Mouse (Mus musculus) stomach, embryonic 15.5 days (tissue): Measurements from ENCODE around the gene Rhno1. TPM values are rescaled to one million over a fixed set of nuclear protein-coding genes. Genes with fewer than 3 reads are reported as not detected.
A peak's percentile ranks its signal among the peaks of the same experiment; 100 is the strongest.
"Not testable (repeated sequence)": the region's sequence is repeated elsewhere in the genome, so short reads cannot be mapped to it uniquely, and the experiment has no call there.

ENCODE experiments used
- ATAC-seq: fragments of 200-750 bp; cut with Nextera tagmentation; 2 replicates; pipeline ENCODE4 v1.8.0; 2017; ENCODE audit warnings: low read depth, moderate number of reproducible peaks, moderate TSS enrichment; ENCODE audit not compliant: insufficient read depth, low FRiP score
- H3K27ac ChIP-seq: fragments of 300-500 bp; sonication (generic); 2 replicates; pipeline ENCODE4 v1.5.1; 2015; ENCODE audit warnings: mild to moderate bottlenecking, inconsistent platforms
- H3K27me3 ChIP-seq: fragments of 300-500 bp; sonication (generic); replicated peaks from 2 replicates; pipeline ENCODE4 v1.6.1; 2015; ENCODE audit warnings: inconsistent platforms
- H3K36me3 ChIP-seq: fragments of 300-500 bp; sonication (generic); 2 replicates; pipeline ENCODE4 v1.6.1; 2015; ENCODE audit warnings: inconsistent platforms
- H3K4me1 ChIP-seq: fragments of 300-500 bp; sonication (generic); 2 replicates; pipeline ENCODE4 v1.6.1; 2015; ENCODE audit warnings: inconsistent platforms
- H3K4me2 ChIP-seq: fragments of 300-500 bp; sonication (generic); 2 replicates; pipeline ENCODE4 v1.6.1; 2015; ENCODE audit warnings: mild to moderate bottlenecking, inconsistent platforms
- H3K4me3 ChIP-seq: fragments of 300-500 bp; sonication (generic); replicated peaks from 2 replicates; pipeline ENCODE4 v1.5.1; 2015; ENCODE audit warnings: inconsistent platforms
- H3K9ac ChIP-seq: fragments of 300-500 bp; sonication (generic); 2 replicates; pipeline ENCODE4 v1.6.1; 2015; ENCODE audit warnings: inconsistent platforms
- H3K9me3 ChIP-seq: fragments of 300-500 bp; sonication (generic); 2 replicates; pipeline ENCODE4 v1.6.1; 2016; ENCODE audit warnings: inconsistent platforms
- WGBS: fragments of 180-500 bp; shearing (Covaris S2); methylation state at CpG from one replicate; pipeline ENCODE4 v1.1.7; 2015; 5-methylcytosine and 5-hydroxymethylcytosine counted together
- polyA plus RNA-seq: library from polyadenylated mRNA; unstranded; fragments of >200 nt; fragmentation: Nextera tagmentation; extraction: Ambion mirVana; gene quantifications from 2 replicates; pipeline ENCODE4 v1.2.1, GENCODE M21; 2015

Rhno1 gene
- polyA plus RNA-seq, 1 experiment from 2014 or later, result 96.8 TPM

DNA sequence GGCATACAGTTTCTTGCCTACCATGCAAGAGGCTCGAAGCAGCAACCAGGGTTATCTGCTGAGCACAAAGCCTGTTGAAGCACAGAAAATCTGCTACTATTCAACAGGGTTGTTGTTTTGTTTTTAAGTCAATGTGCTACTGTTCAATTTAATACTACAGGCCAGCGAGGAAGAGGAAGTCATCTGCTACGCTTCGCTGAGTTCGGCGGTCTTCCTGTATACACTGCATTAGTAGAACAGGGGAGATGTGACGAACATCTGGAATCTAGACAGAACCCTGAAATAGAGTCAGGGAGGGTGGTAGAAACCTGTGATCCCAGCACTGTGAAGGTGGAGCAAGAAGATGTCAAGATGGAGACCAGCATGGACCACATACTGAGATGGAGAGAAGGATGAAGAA is 21.0 kb upstream of the Rhno1 start:
- H3K9me3 ChIP-seq, result no peaks in the 10 kb centered on the region
- ATAC-seq, result no peak
- H3K27ac ChIP-seq, result no peak overlapping the region
- no peak overlapping the region for H3K4me2 ChIP-seq
- H3K36me3 ChIP-seq, result no peaks in the 10 kb centered on the region
- H3K4me1 ChIP-seq, result no peaks in the 10 kb centered on the region
- H3K4me3 ChIP-seq, result no peak overlapping the region
- no peak overlapping the region for H3K9ac ChIP-seq
- H3K27me3 ChIP-seq, result no peaks in the 10 kb centered on the region
- WGBS, result 75% methylated on average over 7 of the region's 7 CpGs

DNA sequence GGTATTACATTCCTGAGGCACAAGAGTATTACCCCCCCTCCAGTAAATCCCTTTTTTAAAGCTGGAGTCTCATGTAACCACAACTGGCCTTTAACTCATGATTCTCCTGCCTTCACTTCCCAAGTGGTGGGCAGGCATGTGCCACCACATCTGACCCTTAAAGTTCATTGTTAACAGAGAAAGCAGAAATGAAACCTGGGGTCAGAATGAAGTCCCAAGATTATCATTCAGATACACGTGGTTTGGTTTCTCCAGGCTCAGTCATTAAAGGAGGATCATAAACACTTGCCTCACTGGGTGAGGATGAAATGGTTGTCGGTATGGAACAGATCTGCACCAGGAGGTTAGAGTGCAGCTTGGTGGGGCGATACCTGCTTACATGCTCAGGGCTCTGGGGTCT is 18.5 kb upstream of the Rhno1 start:
- no peak overlapping the region for H3K27ac ChIP-seq
- H3K4me2 ChIP-seq, result no peak overlapping the region
- H3K4me3 ChIP-seq, result no peak overlapping the region
- no peaks in the 10 kb centered on the region for H3K27me3 ChIP-seq
- no peak for ATAC-seq
- H3K36me3 ChIP-seq, result 0 out of 2 replicates have a peak, but pooled peaks cover 3% of the 10 kb centered on the region
- H3K9me3 ChIP-seq, result no peaks in the 10 kb centered on the region
- H3K4me1 ChIP-seq, result no peaks in the 10 kb centered on the region
- 67% methylated on average over 3 of the region's 3 CpGs for WGBS
- H3K9ac ChIP-seq, result no peak overlapping the region

DNA sequence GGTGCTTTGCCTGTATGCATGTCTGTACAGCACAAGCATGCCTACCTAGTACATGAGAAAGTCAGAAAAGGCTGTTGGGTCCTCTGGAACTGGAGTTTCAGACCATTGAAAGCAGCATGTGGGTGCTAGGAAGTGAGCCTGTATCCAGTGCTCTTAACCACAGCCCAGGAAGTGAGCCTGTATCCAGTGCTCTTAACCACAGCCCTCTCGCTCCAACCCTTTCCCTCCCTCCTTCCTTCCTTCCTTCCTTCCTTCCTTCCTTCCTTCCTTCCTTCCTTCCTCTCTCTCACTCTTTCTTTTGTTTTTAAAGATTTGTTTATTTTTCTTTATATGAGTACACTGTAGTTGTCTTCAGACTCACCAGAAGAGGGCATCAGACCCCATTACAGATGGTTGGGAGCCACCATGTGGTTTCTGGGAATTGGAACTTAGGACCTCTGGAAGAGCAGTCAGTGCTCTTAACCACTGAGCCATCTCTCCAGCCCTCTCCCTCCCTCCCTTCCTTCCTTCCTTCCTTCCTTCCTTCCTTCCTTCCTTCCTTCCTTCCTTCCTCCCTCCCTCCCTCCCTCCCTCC is 18.0 kb upstream of the Rhno1 start:
- not testable (repeated sequence) for H3K27ac ChIP-seq, H3K9me3 ChIP-seq, H3K4me2 ChIP-seq, H3K4me3 ChIP-seq, H3K9ac ChIP-seq, H3K27me3 ChIP-seq, ATAC-seq, H3K4me1 ChIP-seq, H3K36me3 ChIP-seq
- WGBS, result 61% methylated on average over 1 of the region's 1 CpGs

DNA sequence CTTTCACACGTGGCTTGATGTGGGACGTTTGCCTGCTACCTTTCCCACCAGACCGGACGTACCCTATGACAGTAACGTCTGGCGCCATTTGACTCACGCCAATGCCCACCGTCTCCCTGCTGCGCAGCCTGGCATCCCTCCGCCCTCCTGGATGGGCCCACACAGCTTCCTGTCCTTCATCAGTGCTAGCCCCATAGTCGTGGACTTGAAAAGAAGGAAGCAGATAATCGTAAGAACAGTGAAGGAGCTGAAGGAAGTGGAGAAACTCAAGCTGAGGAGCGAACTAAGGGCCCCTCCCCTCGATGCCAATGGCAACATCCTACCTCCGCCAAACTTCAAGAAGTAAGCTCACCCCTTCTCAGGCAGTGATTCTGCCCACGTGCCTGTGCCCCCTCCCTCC is 16.9 kb upstream of the Rhno1 start:
- Histone ChIP-seq H3K27me3 (no peaks in the 10 kb centered on the region), H3K9me3 (no peaks in the 10 kb centered on the region), H3K27ac (no peak overlapping the region), H3K9ac (no peak overlapping the region), H3K36me3 (peaks cover 11% of the 10 kb centered on the region; the same call in 1 of the 2 replicates), H3K4me3 (no peak overlapping the region), H3K4me2 (no peak overlapping the region), H3K4me1 (no peaks in the 10 kb centered on the region)
- WGBS, result 82% methylated on average over 16 of the region's 16 CpGs
- no peak for ATAC-seq

DNA sequence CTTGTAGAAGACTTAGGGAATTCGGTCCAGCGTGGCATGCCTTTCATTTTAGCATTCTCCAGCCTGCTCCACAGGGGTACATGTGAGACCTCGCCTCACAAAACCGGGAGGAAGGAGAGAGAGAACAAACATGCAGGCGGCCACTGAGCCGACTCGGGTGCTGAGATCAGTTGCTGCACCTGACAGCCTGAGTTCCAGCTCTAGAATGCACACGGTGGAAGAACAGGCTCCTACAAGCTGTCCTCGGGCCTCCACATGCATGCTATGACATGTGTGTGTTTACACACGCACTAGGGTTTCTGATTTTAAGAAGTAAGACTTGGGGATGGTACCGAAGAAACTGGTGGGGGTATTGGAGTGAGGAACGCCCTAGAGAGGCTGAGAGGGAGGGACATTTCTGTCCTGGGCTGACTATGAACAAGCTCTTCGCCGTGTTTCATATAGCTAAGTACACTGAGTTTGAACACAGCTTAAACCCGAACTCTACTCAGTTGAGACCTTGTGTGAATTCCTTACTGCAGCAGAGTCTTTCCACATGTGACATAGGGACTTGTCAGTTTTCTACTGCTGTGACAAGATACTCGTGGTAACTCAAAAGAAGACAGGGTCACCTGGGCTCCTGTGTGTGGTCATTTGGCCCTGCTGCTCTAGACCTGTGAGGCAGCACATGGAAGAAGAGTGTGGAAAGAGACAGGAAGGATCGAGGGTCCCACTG is 13.8 kb upstream of the Rhno1 start:
- ATAC-seq, result no peak
- Histone ChIP-seq H3K27ac (0 out of 2 replicates have a peak overlapping the region, but pooled peaks have one; percentile 48), H3K9me3 (no peaks in the 10 kb centered on the region), H3K4me2 (no peak overlapping the region), H3K4me1 (no peaks in the 10 kb centered on the region), H3K9ac (no peak overlapping the region), H3K36me3 (peaks cover 41% of the 10 kb centered on the region), H3K4me3 (no peak overlapping the region), H3K27me3 (no peaks in the 10 kb centered on the region)
- 81% methylated on average over 17 of the region's 17 CpGs for WGBS

DNA sequence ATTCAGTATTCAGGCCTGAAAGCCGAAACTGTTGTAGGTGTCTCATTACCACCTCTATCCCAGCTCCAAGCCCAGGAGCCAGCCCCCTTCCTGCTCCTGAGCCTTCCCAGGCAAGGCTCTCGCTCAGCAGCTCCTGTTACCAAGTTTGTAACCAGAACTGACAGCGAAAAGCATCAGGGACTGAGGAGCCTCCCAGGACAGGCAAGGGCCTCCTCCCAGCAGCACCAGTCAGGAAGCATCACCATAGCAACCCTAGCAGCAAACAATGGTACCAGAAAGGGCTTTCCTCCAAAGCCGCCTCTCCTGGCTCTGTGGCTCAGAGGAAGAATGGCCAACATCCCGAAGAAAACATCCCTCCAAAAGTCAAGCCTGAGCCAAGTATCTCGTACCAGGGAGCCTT is 12.5 kb upstream of the Rhno1 start, which contains the start of the genes Tex52 and Gm44596:
Gene Tex52 (plus strand): TSS at position 265 of the 400 bp plus-strand sequence.
Gene Gm44596 (plus strand): TSS at position 312 of the 400 bp plus-strand sequence.
- Histone ChIP-seq H3K4me3 (no peak within 1 kb of the TSS), H3K4me2 (no peak within 1 kb of the TSS), H3K27me3 (no peaks in the 10 kb centered on the region), H3K4me1 (no peaks in the 10 kb centered on the region), H3K9me3 (no peaks in the 10 kb centered on the region), H3K9ac (no peak within 1 kb of the TSS), H3K36me3 (peaks cover 54% of the 10 kb centered on the region), H3K27ac (0 out of 2 replicates have a peak within 1 kb of the TSS, but pooled peaks have one; percentile 48)
- no peak for ATAC-seq
- 50% methylated on average over 6 of the region's 6 CpGs for WGBS

DNA sequence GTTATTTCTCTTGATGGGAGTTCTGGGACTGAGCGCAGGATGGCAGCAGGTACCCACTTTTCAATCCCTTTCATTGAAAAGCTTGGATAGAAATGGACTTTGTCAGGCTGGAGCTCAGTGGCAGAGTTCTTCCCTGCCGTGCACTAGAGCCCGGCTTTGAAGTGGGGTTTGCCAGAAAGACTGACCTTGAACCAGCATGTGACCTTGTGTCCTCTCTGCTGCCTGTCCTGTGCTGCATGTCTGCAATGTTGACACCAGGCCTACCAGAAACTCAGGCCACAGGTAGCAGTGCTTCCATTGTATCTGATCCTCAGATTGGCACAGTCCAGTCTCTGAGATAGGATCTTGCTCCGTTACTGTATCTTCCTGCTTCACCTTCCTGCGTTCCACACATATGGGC is 7.3 kb upstream of the Rhno1 start:
- H3K4me1 ChIP-seq, result no peaks in the 10 kb centered on the region
- H3K27ac ChIP-seq, result no peak overlapping the region
- no peak overlapping the region for H3K4me2 ChIP-seq
- no peak overlapping the region for H3K4me3 ChIP-seq
- ATAC-seq, result no peak
- 88% methylated on average over 5 of the region's 5 CpGs for WGBS
- no peaks in the 10 kb centered on the region for H3K9me3 ChIP-seq
- peaks cover 70% of the 10 kb centered on the region for H3K36me3 ChIP-seq
- no peaks in the 10 kb centered on the region for H3K27me3 ChIP-seq
- no peak overlapping the region for H3K9ac ChIP-seq

DNA sequence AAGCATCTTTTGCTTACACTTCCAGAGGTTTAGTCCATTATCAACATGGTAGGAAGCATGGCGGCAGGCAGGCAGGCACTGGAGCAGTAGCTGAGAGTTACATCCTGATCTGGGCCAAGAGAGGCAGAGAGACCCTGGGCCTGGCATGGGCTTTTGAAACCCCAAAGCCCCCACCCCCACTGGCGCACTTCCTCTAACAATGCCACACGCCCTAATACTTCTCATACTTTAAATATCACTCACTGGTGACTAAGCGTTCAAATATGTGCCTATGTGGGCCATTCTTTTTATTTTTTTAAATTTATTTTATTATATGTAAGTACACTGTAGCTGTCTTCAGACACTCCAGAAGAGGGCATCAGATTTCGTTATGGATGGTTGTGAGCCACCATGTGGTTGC is 3.8 kb upstream of the Rhno1 start:
- Histone ChIP-seq H3K4me3 (no peak overlapping the region), H3K36me3 (peaks cover 36% of the 10 kb centered on the region), H3K27me3 (no peaks in the 10 kb centered on the region), H3K9ac (no peak overlapping the region), H3K4me2 (no peak overlapping the region), H3K4me1 (peaks cover 8% of the 10 kb centered on the region), H3K27ac (no peak overlapping the region), H3K9me3 (no peaks in the 10 kb centered on the region)
- 93% methylated on average over 5 of the region's 5 CpGs for WGBS
- ATAC-seq, result no peak

DNA sequence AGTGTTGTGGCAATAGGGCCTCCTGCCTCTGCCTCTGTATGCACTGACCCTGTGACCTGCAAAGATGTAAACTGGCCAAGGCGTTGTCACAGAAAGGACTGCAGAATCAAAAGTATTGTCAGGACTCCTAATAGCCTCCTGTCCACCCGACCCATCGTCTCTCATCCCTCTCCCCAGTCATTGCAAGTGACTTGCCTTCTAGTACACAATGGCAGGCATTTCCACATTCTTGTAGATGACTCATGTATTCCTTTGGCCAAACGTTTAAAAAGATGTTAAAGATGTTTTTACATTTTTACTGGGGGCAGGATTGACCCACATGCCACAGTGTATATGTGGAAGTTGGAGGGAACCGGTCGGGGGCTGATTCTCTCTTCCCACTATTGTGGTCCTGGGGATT is 2.0 kb upstream of the Rhno1 start:
- H3K27me3 ChIP-seq, result no peaks in the 10 kb centered on the region
- no peak overlapping the region for H3K4me2 ChIP-seq
- ATAC-seq, result no peak
- peaks cover 19% of the 10 kb centered on the region for H3K36me3 ChIP-seq
- peaks cover 14% of the 10 kb centered on the region for H3K4me1 ChIP-seq
- no peak overlapping the region for H3K27ac ChIP-seq
- no peak overlapping the region for H3K4me3 ChIP-seq
- no peak overlapping the region for H3K9ac ChIP-seq
- no peaks in the 10 kb centered on the region for H3K9me3 ChIP-seq
- WGBS, result 67% methylated on average over 6 of the region's 6 CpGs

DNA sequence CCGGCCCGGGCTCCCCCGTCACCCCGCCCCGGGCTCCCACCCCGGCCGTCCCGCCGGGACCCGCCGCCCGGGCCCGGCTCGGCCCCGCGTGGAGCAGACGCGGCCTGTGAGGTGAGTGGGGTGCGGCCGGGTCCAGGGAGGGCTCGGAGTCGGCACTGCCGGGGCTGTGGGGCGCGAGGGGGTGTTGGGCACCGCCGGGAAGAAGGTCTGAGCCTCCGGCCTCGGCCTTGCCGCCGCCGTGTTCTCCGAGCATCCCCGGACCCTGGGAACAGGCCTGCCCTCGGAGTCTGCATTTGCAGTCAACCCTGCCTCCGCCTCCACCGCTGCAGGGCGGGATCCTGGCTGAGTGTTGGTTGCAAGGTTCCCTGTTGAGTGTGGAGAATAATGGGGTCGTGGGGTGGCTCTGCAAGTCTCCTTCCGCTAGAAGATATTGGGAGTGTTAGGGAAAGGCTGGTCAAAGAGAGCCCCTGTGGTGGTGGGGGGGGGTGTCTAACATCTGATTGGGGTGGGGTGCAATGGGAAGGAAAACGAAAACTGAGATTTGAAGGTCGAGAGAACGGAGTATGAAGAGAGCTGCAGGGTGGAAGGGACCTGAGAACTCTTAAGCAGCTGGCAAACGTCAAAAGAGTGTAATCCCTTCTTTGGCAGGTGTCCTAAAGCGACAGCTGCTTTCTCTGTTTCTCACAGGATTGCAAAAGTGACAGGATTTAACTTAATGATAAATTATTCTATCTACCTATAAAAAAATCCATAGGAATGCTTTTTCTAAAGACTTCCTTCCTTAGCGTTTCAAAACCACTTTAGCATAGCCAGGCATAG is 505 bp upstream of the Rhno1 start:
- H3K36me3 ChIP-seq, result peaks cover 22% of the 10 kb centered on the region
- no peaks in the 10 kb centered on the region for H3K9me3 ChIP-seq
- 1% methylated on average over 44 of the region's 46 CpGs for WGBS
- peak; percentile 23; the same call in 1 of the 2 replicates for ATAC-seq
- peak overlapping the region; percentile 96 for H3K27ac ChIP-seq
- peak overlapping the region; percentile 94 for H3K4me3 ChIP-seq
- peaks cover 14% of the 10 kb centered on the region for H3K4me1 ChIP-seq
- H3K4me2 ChIP-seq, result peak overlapping the region; percentile 84
- no peaks in the 10 kb centered on the region for H3K27me3 ChIP-seq
- peak overlapping the region; percentile 82 for H3K9ac ChIP-seq

DNA sequence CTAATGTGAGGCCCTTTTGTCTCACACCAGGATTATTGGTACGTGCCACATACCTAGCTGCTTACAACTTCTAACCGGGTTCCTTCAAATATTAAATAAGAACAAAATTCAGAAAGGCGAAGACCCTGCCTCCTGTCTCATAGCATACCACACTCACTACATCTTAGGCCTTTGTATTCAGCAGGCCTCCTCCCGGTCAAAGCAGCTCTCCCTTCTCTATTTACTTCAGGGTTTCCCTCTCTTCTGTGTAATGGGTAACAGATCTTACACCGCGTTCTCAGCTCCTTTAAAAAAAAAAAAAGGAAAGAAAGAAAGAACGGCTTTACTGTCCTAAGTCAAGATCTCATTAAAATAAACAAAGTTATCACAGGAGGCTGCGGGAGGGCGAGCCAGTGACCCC is 810 bp downstream of the Rhno1 start:
- Histone ChIP-seq H3K27me3 (no peaks in the 10 kb centered on the region), H3K9me3 (no peaks in the 10 kb centered on the region), H3K4me1 (peaks cover 14% of the 10 kb centered on the region), H3K9ac (peak overlapping the region; percentile 82), H3K4me2 (peak overlapping the region; percentile 84), H3K4me3 (peak overlapping the region; percentile 94), H3K27ac (peak overlapping the region; percentile 96), H3K36me3 (peaks cover 19% of the 10 kb centered on the region)
- ATAC-seq, result no peak
- WGBS, result 12% methylated on average over 9 of the region's 9 CpGs

DNA sequence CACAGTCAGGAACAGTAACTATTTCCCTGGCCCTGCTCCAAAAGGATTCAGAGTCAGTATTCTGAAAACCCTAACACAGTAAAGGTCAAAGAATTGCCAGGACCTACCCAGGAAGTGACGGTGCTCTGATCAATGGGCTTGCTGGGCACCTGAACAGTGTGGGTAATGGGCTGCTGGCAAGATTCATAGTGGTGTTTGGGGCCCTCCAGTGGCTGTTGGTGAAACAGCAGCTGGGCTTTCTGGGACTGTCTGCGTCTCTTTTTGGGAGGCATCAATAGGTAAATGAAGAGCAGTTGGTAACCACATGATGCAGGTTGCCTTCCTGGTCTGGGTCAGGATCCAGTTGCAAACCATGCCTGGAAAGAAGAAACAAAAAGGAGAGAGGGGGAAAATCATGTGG is 3.7 kb downstream of the Rhno1 start:
- Histone ChIP-seq H3K27me3 (no peaks in the 10 kb centered on the region), H3K4me3 (no peak overlapping the region), H3K9me3 (no peaks in the 10 kb centered on the region), H3K4me1 (peaks cover 16% of the 10 kb centered on the region), H3K4me2 (no peak overlapping the region), H3K36me3 (peaks cover 12% of the 10 kb centered on the region), H3K9ac (no peak overlapping the region), H3K27ac (no peak overlapping the region)
- ATAC-seq, result no peak
- WGBS, result 27% methylated on average over 2 of the region's 2 CpGs
